Mouse (Mus musculus): ENCODE data around the gene 1700016H13Rik.

Gene 1700016H13Rik

GRCm38 (mm10) chr5:103673611-103674010, 17.8 kb upstream of the 1700016H13Rik start:
- DNase-seq (ENCODE audit: low spot score in 2 of 2): no peak

DNA sequence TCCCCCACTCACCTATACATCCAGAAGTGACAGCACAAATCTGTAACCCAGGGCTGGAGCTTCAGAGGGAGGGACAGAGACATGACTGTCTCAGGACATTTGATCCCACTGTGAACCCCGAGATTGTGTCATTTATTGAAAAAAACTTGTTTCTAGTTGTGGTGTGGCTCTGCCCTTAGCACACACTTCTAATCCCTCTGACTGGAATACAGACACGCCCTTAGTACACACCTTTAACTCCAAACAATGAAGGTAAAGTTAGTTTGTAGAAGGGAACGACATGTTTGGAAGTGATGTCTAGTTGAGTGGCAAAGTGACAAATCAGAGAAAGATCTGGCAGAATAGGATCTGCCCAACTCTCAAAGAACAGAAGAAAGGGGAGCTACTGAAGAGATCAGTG, 16.0 kb upstream of the 1700016H13Rik start:
- DNase-seq (ENCODE audit: low spot score in 2 of 2): no peak

GRCm38 (mm10) chr5:103665876-103666275, 10.1 kb upstream of the 1700016H13Rik start:
- no peak for DNase-seq (ENCODE audit: low spot score in 2 of 2)

GRCm38 (mm10) chr5:103664932-103665331, 9.1 kb upstream of the 1700016H13Rik start:
- no peak for DNase-seq (ENCODE audit: low spot score in 2 of 2)

GRCm38 (mm10) chr5:103659571-103659970, 3.8 kb upstream of the 1700016H13Rik start:
- no peak for DNase-seq (ENCODE audit: low spot score in 2 of 2)

GRCm38 (mm10) chr5:103658921-103659320, 3.1 kb upstream of the 1700016H13Rik start:
- no peak for DNase-seq (ENCODE audit: low spot score in 2 of 2)

- no peak for DNase-seq (ENCODE audit: low spot score in 2 of 2)
Measured at GRCm38 (mm10) chr5:103654780-103655179, 1.0 kb downstream of the 1700016H13Rik start.

- no peak for DNase-seq (ENCODE audit: low spot score in 2 of 2)
Measured at GRCm38 (mm10) chr5:103654225-103654624, 1.6 kb downstream of the 1700016H13Rik start.

DNA sequence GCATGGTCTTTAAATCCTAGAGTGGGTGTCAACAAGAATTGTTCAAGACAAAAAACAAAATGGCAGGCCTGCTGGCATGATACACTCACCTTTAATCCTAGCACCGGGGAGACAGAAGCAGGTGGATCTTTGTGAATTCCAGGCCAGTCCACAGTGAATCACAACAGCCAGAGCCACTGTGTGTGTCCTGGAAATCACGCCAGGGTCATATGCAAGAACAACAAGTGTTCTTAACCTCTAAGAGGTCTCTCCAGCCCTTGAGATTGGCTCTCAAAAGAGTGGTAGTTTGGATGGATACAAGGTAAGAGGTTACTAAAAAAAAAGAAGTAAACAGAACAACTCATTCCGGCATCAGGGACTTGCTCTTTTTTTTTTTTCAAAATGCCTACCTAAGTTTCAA, 8.5 kb downstream of the 1700016H13Rik start:
- no peak for DNase-seq (ENCODE audit: low spot score in 2 of 2)

- DNase-seq (ENCODE audit: low spot score in 2 of 2): no peak
Measured at GRCm38 (mm10) chr5:103644167-103644566, 11.6 kb downstream of the 1700016H13Rik start.

DNA sequence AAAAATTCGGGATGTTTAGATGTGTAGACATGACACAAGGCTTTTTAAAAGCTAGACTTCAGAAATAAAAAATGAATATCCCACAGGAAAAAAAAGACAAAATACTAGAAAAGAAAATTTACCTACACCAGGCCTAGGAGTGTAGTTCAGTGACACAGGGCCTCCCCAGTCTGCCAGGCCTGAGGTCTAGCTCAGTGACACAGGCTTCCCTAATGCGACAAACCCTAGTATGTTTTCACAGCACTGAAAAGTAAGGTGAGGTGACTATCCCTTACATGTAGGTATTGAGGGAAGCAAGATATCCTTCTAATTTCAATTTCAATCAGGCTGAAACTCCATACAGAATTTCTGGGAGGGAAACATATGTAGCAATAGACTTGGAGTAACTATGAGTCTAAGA, 18.6 kb downstream of the 1700016H13Rik start:
- no peak for DNase-seq (ENCODE audit: low spot score in 2 of 2)

DNA sequence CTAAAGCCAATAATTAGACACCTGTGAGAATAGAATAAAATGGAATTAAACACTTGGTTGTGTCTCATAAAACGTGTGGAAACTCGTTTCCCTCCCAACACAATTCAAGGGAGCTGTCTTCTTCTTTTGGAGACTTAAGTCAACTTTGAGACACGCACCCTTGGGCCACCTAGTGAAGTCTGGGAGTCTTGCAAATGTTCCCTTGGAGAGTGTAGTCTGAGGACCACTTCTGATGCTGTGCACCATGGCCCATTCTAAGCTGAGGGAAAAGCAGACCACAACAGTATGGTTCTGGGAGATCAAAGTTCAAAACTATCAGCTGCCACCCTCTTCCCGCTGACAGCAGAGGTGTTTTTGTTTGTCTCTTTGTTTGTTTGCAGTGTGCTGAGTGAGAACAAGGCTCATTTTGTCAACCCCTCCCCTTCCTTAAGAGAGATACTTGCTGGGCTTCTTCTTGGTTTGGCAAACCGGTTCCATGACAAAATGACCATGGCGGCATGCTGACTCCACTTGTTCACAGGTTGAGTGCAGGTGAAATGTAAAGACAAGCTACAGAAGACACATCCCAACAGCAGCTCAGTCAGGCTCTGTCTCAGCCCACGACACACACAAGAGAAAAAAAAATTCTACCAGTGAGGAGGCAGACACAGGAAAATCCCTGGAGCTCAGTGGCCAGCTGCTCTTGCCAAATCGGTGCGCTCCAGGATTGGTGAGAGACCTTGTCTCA, 25.8 kb downstream of the 1700016H13Rik start:
- DNase-seq (ENCODE audit: low spot score in 2 of 2): no peak

GRCm38 (mm10) chr5:103629111-103629764, 26.6 kb downstream of the 1700016H13Rik start, which contains the start of gene Slc10a6:
TSS of gene Slc10a6 (minus strand) at chr5:103629403.
- peak in 1 of 2 experiments; percentile 83 for DNase-seq (ENCODE audit: low spot score in 2 of 2)

GRCm38 (mm10) chr5:103628499-103628898, 27.3 kb downstream of the 1700016H13Rik start:
- DNase-seq (ENCODE audit: low spot score in 2 of 2): no peak

DNA sequence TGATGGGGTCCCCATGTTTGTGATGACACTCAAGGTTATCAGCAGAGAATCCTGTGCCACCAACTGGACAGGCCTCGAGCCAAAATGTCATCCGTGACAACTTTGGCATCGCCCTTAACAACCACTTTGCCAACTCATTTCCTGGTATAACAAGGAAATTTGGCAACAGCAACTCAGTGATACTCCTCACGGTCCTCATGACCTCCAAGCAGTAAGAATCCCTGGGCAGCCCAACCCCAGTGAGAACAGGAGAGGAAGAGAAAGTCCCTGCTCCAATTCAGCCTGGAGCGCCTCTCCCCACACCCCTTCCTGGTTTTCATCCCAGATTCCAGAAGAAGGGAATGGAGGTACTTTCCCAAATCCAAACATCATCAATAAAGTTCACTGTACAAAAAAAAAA, 31.0 kb downstream of the 1700016H13Rik start:
- DNase-seq (ENCODE audit: low spot score in 2 of 2): no peak

- DNase-seq (ENCODE audit: low spot score in 2 of 2): no peak
Measured at GRCm38 (mm10) chr5:103622321-103622720, 33.5 kb downstream of the 1700016H13Rik start.

GRCm38 (mm10) chr5:103620301-103620973, 35.4 kb downstream of the 1700016H13Rik start:
- DNase-seq (ENCODE audit: low spot score in 2 of 2): no peak

- no peak for DNase-seq (ENCODE audit: low spot score in 2 of 2)
Measured at GRCm38 (mm10) chr5:103617191-103617590, 38.6 kb downstream of the 1700016H13Rik start.

DNA sequence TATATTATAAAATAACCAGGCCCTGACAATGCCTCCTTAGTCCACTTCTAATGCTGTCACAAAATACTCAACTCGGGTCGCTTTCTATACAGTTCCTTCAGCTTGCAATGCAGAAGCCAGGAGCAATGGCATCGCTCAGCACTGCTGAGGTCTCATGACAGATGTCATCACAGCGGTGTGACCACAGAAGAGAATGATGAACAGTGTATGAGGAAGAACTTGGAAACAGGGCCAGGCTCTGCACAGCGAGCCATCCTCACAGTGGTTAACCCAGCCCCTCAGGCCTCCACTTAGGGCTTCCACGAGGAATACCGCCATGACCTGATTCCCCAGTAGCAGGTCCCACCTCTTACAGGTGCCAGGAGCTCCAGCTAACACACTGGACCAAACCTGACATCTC, 41.5 kb downstream of the 1700016H13Rik start:
- no peak for DNase-seq (ENCODE audit: low spot score in 2 of 2)

DNA sequence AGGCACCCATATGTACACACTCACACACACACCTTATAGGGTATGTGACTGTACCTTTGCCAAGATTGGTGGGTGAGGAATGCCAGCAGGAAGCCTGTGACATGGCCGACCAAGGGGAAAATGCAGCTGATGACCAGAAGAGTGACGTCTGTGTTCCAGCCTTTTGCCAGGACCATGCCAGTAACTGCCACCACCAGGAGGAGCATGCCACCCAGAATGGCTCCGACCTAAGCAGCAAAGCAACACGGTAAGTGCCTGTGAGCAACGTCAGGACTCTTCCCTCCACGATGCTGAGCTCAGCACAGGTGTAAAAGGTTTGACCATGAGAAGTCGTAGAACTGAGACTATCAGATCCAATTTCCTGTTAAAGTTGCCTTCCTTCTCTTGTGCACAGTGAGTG, 43.5 kb downstream of the 1700016H13Rik start:
- no peak for DNase-seq (ENCODE audit: low spot score in 2 of 2)

DNA sequence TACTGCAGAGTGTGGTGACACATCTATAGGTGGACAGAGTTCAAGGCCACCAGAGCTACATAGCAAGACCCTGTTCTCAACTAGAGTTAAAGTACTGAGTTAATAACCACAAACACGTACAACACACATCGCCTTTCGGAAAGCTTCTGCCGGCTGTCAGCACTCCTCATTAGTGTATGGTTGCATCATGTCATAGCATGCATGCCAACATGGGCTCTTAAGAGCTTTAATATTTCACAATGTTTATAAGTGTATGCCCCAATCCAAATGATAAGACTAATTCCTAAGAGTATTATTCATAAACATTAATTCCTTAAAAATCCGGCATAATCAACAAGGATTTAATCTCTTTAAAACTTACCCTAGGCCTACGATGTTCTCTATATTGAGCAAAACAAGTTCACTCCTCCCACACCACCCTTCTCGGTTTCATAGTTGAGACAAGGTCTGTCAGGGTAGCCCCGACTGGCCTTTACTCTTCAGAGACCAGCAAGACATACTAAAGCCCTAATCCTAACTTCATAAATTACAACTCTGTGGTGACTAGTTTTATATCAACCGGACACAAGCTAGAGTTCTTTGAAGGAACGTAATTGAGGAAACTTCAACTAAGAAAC, 44.8 kb downstream of the 1700016H13Rik start:
- no peak for DNase-seq (ENCODE audit: low spot score in 2 of 2)

- DNase-seq (ENCODE audit: low spot score in 2 of 2): no peak
Measured at GRCm38 (mm10) chr5:103610148-103610547, 45.7 kb downstream of the 1700016H13Rik start.

Data from urinary bladder, adult 18-20 months (tissue).